Mouse (Mus musculus) liver, postnatal 0 days (tissue): Measurements from ENCODE around the gene Map2k7. TPM values are rescaled to one million over a fixed set of nuclear protein-coding genes. Genes with fewer than 3 reads are reported as not detected.

ENCODE experiments used
- ATAC-seq: fragments of 200-750 bp; cut with Nextera tagmentation; 2 replicates; pipeline ENCODE4 v1.8.0; 2017; ENCODE audit warnings: mild to moderate bottlenecking, moderate library complexity
- DNase-seq: peaks from one replicate; pipeline ENCODE4 v3.0.0-alpha.2; 2016
- H3K27ac ChIP-seq: fragments of 300-500 bp; sonication (generic); 2 replicates; pipeline ENCODE4 v1.5.1; 2014; ENCODE audit warnings: antibody characterized with exemption, moderate library complexity, mild to moderate bottlenecking, low read depth
- H3K27me3 ChIP-seq: fragments of 300-500 bp; sonication (generic); 2 replicates; pipeline ENCODE4 v1.6.1; 2014; ENCODE audit warnings: low read length, control low read depth, mixed read lengths; ENCODE audit not compliant: insufficient read depth
- H3K36me3 ChIP-seq: fragments of 300-500 bp; sonication (generic); replicated peaks from 2 replicates; pipeline ENCODE4 v1.6.1; 2014; ENCODE audit warnings: mild to moderate bottlenecking, control low read depth, low read length, moderate library complexity, mixed read lengths; ENCODE audit not compliant: insufficient read depth
- H3K4me1 ChIP-seq: fragments of 300-500 bp; sonication (generic); 2 replicates; pipeline ENCODE4 v1.6.1; 2014; ENCODE audit warnings: antibody characterized with exemption, mild to moderate bottlenecking, control low read depth; ENCODE audit not compliant: insufficient read depth
- H3K4me2 ChIP-seq: fragments of 300-500 bp; sonication (generic); 2 replicates; pipeline ENCODE4 v1.6.1; 2014; ENCODE audit warnings: low read depth, mild to moderate bottlenecking, low read length, moderate library complexity, mixed read lengths
- H3K4me3 ChIP-seq: fragments of 300-500 bp; sonication (generic); 2 replicates; pipeline ENCODE4 v1.5.1; 2014; ENCODE audit warnings: low read depth, low read length
- H3K9ac ChIP-seq: fragments of 300-500 bp; sonication (generic); replicated peaks from 2 replicates; pipeline ENCODE4 v1.6.1; 2014; ENCODE audit warnings: mild to moderate bottlenecking, moderate library complexity
- H3K9me3 ChIP-seq: fragments of 300-500 bp; sonication (generic); 2 replicates; pipeline ENCODE4 v1.6.1; 2016; ENCODE audit warnings: mild to moderate bottlenecking, control low read depth, low read length, mixed read lengths
- CTCF ChIP-seq: sonication (generic); IDR thresholded peaks from 2 replicates; pipeline ENCODE4 v1.5.1; 2016; ENCODE audit warnings: antibody characterized with exemption, low read depth
- EP300 ChIP-seq: IDR thresholded peaks from 2 replicates; pipeline ENCODE4 v1.6.1; 2016; ENCODE audit warnings: antibody characterized with exemption, low read depth, mild to moderate bottlenecking
- WGBS: fragments of 180-500 bp; shearing (Covaris S2); extraction: QIAGEN DNeasy Blood & Tissue Kit; methylation state at CpG from one replicate; pipeline ENCODE4 v1.1.7; 2014; ENCODE audit not compliant: insufficient replicate concordance; 5-methylcytosine and 5-hydroxymethylcytosine counted together
- polyA plus RNA-seq: library from polyadenylated mRNA; unstranded; fragments of >200 nt; fragmentation: Nextera tagmentation; extraction: Ambion mirVana; gene quantifications from 2 replicates; pipeline ENCODE4 v1.2.1, GENCODE M21; 2015

Map2k7 gene
- 10.5 and 10.7 TPM in 2 replicates for polyA plus RNA-seq

DNA sequence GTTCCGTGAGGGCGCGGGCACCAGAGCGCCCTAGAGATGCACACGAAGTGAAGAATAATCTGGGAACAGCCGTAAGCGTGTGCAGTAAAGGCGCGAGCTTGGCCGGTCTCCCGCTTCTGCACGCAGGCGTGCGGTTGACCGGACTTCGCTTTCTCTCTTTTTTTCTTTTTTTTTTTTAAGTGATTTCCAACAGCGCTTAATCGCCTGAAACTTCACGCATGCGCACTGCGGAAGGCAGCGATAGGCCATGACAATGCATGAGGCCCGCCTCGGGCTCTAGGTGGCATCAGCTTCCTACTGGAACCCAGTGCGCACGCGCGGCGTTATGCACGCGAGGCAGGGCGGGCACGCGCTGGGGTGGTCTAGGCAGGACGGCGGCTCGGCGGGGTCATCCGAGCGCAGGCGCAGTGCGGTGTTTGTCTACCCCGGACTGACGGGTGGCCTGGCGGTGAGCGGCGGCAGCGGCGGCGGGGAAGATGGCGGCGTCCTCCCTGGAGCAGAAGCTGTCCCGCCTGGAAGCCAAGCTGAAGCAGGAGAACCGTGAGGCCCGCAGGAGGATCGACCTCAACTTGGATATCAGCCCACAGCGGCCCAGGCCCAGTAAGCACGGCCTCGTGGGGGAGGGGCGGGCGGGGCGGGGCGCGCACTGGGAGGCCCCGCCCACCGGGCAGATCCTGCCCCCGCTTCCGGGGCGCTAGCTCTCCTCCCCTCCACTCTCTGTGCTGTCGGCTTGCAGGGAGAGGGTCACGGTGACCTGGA lies at the start of gene Map2k7, which contains the start of gene Gm49320:
TSS of gene Map2k7 (plus strand) at position 307 of the 759 bp plus-strand sequence.
TSS of gene Gm49320 (plus strand) at position 432 of the 759 bp plus-strand sequence.
- H3K4me1 ChIP-seq: peaks cover 24% of the 10 kb centered on the region
- peak within 1 kb of the TSS; percentile 71 for H3K9ac ChIP-seq
- H3K4me2 ChIP-seq: peak within 1 kb of the TSS; percentile 76
- H3K4me3 ChIP-seq: peak within 1 kb of the TSS; percentile 93
- H3K27me3 ChIP-seq: 0 out of 2 replicates have a peak, but pooled peaks cover 3% of the 10 kb centered on the region
- H3K36me3 ChIP-seq: peaks cover 18% of the 10 kb centered on the region
- WGBS: under 1% methylated on average over 68 of the region's 71 CpGs
- DNase-seq: peak; percentile 99
- peak; percentile 93 for ATAC-seq
- H3K9me3 ChIP-seq: no peaks in the 10 kb centered on the region
- TF ChIP-seq CTCF (peak; percentile 73), EP300 (no peak)
- peak within 1 kb of the TSS; percentile 91 for H3K27ac ChIP-seq

DNA sequence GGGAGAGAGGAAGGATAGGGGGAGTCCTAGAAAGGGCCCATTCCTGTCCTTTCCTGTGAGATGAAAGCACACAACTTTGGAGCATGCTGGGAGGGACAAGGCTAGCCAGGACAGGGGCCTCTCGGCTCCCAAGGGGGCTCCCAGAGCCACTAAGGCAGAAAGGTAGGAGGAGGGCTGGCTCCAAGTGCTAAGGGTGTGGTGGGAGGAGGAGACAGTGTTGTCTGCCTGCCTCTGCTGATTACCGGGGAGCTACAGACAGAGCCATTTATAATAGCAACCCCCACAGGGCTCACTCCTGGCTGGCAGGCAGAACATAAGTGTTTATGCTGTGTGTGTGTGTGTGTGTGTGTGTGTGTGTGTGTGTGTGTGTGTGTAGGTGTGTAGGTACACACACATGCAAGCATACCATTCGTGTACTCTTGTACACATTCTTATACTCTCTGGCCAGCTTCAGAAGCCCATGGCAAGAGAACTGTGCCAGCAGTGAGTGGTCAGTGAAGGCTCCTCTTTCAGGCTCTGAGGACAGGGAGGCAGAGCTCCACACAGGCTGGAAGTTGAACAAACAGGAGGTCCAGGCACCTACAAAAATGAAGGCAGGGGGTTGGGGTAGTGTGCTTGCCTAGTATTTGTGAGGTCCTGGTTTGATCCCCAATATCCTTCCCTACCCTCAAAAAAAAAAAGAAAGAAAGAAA lies 49.4 kb upstream of the Map2k7 start:
- H3K9me3 ChIP-seq: no peaks in the 10 kb centered on the region
- no peak overlapping the region for H3K4me3 ChIP-seq
- TF ChIP-seq EP300 (no peak), CTCF (no peak)
- H3K4me1 ChIP-seq: peaks cover 24% of the 10 kb centered on the region
- 40% methylated on average over 3 of the region's 3 CpGs for WGBS
- ATAC-seq (peak; percentile 81), DNase-seq (peak; percentile 38)
- 0 out of 2 replicates have a peak, but pooled peaks cover 3% of the 10 kb centered on the region for H3K36me3 ChIP-seq
- H3K4me2 ChIP-seq: no peak overlapping the region; the same call in 1 of the 2 replicates
- H3K9ac ChIP-seq: peak overlapping the region; percentile 34
- peak overlapping the region; percentile 55; the same call in 1 of the 2 replicates for H3K27ac ChIP-seq
- H3K27me3 ChIP-seq: no peaks in the 10 kb centered on the region

DNA sequence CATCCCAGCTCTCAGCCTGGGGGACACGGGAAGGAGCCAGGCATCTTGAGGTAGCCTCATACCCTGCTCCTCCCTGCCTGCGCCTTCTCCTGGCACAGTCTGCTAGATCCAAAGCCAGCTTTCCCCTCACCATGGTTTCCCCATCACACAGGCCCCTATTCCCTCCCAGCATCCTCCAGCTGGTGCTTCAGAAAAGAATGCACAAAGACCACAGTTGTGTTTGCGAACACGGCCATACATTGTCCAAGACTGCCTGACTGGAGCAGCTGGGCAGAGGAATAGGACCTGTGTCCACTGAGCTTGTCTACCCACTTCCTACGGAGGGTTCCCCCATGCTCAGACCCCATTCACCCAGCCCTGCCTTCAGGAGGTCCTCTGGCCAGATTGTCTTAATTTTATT lies 46.2 kb upstream of the Map2k7 start:
- Histone ChIP-seq H3K4me1 (peaks cover 19% of the 10 kb centered on the region), H3K4me3 (no peak overlapping the region), H3K36me3 (0 out of 2 replicates have a peak, but pooled peaks cover 3% of the 10 kb centered on the region), H3K9me3 (no peaks in the 10 kb centered on the region), H3K4me2 (no peak overlapping the region), H3K27me3 (no peaks in the 10 kb centered on the region), H3K27ac (no peak overlapping the region), H3K9ac (no peak overlapping the region)
- WGBS: 71% methylated on average over 5 of the region's 5 CpGs
- DNase-seq: no peak
- no peak for ATAC-seq
- TF ChIP-seq EP300 (no peak), CTCF (no peak)

DNA sequence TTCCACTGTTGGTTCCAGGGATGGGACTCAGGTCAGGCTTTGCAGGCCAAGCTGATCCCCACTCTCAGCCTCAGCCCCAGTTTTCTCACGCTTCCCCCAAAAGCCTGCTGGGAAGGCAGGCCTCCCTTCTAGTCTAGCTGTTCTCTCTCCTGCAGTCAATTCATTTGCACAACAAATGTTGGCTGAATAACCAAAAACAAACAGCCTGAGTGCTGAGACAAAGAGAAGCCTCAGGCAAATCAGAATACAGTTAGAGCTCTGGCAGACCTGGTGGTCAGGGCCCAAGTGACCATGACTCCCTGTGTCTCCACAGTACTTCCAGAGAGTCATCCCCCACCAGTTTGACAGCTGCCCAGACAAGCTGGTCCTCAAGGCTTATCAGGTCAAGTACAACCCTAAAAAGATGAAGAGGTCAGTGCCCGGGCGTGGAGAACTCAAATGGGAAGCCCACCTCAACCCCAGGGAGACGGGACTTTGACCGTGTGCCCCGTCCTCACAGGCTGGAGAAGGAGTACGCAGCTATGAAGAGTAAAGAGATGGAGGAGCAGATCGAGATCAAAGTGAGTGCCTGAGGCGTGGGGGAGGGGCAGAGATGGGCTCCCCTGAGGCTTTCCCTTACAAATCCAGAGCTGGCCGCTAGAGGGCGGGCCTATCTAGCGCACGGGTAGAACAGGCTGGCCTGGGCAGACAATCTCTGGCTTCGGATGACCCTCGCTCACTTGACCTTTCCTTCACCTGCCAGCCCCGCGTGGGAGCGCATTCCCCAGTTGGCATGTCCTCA lies 45.5 kb upstream of the Map2k7 start:
- Histone ChIP-seq H3K27ac (no peak overlapping the region), H3K4me1 (peaks cover 19% of the 10 kb centered on the region), H3K4me2 (peak overlapping the region; percentile 31; the same call in 1 of the 2 replicates), H3K4me3 (no peak overlapping the region), H3K9ac (no peak overlapping the region), H3K27me3 (no peaks in the 10 kb centered on the region), H3K36me3 (0 out of 2 replicates have a peak, but pooled peaks cover 3% of the 10 kb centered on the region), H3K9me3 (no peaks in the 10 kb centered on the region)
- WGBS: 15% methylated on average over 18 of the region's 18 CpGs
- peak; percentile 90 for DNase-seq
- ATAC-seq: peak; percentile 79
- TF ChIP-seq EP300 (no peak), CTCF (peak; percentile 94)

DNA sequence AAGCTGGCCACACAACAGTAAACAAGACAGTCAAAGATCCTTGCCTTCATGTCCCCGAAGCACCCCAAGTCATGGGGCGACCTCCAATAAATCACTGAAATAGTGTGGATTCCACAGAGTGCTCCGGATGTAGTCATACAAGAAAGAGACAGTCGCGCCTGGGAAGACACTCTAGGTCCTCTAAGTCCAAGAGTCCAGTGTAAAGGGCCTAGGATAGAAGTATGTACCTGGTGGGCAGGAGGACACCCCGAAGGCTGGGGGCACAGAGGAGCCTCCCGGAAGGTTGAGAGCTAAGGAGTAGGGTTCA lies 45.0 kb upstream of the Map2k7 start:
- Histone ChIP-seq H3K4me3 (no peak overlapping the region), H3K9ac (no peak overlapping the region), H3K9me3 (no peaks in the 10 kb centered on the region), H3K4me1 (peaks cover 15% of the 10 kb centered on the region), H3K36me3 (no peaks in the 10 kb centered on the region), H3K27me3 (no peaks in the 10 kb centered on the region), H3K27ac (no peak overlapping the region), H3K4me2 (peak overlapping the region; percentile 31; the same call in 1 of the 2 replicates)
- TF ChIP-seq CTCF (no peak), EP300 (no peak)
- DNase-seq: no peak
- 48% methylated on average over 7 of the region's 7 CpGs for WGBS
- ATAC-seq: no peak

DNA sequence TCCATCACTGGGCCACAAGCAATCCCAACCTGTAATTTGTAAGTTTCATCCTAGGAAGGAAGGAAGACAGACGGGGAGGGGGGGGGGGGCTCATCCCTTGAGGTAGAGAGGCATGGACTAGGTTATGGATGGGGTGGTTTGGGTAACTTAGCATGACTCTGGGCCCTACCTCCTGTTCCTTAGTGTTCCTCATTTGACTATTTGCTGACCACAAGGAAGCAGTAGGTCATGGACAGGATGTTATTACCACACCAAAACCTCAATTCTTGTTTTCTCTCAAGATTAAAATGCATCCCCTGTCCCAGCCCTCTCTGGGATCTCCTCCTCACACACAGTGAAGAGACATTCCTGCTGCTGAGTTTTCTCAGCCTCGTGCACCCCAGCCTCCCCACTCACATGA lies 37.2 kb upstream of the Map2k7 start:
- no peak overlapping the region for H3K4me3 ChIP-seq
- no peak for DNase-seq
- WGBS: 29% methylated on average over 2 of the region's 2 CpGs
- TF ChIP-seq CTCF: no peak
- TF ChIP-seq EP300: no peak
- H3K4me1 ChIP-seq: no peaks in the 10 kb centered on the region
- peak; percentile 27; the same call in 1 of the 2 replicates for ATAC-seq
- H3K27me3 ChIP-seq: peaks cover 10% of the 10 kb centered on the region; the same call in 1 of the 2 replicates
- H3K9me3 ChIP-seq: no peaks in the 10 kb centered on the region
- H3K27ac ChIP-seq: no peak overlapping the region
- no peak overlapping the region for H3K4me2 ChIP-seq
- H3K36me3 ChIP-seq: no peaks in the 10 kb centered on the region
- H3K9ac ChIP-seq: no peak overlapping the region
